Mouse (Mus musculus) right cerebral cortex, postnatal 36 days (tissue): ENCODE measurements around the gene Lamtor3.
"Not testable (repeated sequence)": the region's sequence is repeated elsewhere in the genome, so short reads cannot be mapped to it uniquely, and the experiment has no call there.

Source experiments
- DNase-seq, 2 experiments: peaks; one replicate each; pipeline ENCODE4 v3.0.0; 2022; ENCODE audit warnings: low spot score in 2 of 2, mixed read lengths in 1 of 2

The Lamtor3 gene

DNA sequence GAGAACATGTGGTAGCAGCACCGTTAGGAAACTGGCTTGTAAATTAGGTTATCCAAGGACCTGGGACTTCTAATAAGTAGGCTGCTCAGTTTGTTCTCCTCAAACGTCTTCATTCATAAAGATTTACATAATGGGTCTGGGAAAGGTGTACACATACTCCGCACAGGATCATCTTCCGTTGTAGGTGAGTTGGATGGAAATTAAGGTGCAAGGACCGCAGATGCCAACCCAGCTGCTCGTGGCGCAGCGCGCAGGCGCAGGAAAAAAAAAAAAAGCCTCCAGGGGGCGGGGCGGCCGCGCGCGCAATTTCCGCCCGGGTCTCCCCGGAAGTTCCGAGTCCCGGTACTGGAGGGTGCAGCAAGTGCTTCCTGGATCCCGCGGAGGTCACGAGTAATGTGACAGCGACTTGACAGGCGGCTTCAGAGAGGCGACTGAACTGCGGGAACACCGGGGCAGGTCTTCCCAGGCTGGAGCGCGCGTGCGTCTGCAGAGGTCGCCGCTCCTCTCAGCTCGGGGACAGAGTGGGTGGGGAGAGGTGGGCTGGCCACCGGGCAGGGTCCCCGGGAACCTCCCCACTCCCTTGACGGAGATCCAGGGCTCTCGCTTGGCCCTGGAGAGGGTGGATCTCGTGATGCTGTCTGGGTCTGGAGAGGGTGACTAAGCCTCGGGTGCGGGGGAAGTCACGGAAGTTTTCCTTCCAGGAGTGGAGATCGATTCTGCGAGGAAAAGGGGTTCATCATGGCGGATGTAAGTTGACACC, at the start of gene Lamtor3:
Gene Lamtor3 (plus strand): TSS at position 335 of the 760 bp plus-strand sequence.
- peak; percentile 83 to 86 for DNase-seq

DNA sequence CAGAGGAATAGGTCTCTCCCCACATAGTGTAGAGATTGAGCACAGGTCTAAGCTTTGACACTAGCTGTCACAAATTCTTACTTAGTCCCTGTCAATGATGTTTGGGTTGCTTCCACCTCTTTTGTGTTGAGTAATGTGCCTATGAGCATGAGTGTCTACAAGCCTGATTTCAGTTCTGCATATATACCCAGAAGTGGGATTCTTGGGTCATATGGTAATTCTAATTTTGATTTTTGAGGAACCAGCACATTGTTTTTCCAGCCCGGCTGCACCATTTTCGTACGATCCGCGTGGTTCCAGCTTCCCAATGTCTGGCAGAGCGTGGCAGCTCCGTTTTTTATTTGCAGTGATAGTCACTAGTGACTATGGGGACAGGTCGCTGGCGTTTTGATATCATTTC, 48.9 kb upstream of the Lamtor3 start:
- DNase-seq, result no peak

- no peak for DNase-seq
These were observed 39.0 kb upstream of the Lamtor3 start for GRCm38 (mm10) chr3:137879313-137879712.

DNA sequence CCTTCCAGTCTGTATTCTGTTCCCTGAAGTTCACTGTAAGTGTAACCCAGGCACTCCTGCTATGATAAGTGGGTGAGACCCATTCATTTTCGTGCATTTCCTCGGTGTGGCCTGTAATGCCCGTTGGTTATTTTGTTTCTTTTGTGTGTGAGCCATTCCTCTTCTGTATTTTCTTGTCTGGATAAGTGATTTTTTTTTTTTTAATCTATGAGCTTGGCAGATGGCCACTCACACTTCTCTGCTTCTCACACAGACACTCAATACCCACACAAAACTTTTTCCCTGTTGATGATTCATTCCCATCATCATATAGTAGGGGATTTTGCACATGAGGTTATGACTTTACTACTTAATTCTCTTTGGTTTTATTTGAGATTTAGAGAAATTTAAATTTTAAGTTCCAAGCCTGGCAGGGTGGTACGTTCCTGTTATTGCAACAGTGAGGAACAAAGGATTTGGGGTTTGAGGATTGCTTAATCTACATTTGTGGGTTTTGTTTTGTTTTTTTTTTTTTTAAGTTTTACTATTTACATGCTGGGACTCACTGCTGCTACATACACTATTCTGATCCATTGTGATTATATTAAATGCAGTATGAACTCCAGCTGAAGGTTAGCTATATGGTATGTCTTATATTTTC, 38.1 kb upstream of the Lamtor3 start:
- no peak for DNase-seq

DNA sequence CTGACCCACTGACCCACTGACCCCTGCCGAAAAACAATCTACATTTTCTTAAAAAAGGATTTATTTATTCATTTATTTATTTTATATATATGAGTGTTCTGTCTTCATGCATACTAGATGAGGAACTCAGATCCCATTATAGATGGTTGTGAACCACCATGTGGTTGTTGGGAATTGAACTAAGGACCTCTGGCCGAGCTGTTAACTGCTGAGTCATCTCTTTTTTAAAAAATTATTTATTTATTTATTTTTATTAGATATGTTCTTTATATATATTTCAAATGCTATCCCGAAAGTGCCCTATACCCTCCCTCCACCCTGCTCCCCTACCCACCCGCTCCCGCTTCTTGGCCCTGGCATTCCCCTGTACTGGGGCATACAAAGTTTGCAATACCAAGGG, 37.2 kb upstream of the Lamtor3 start:
- DNase-seq, result no peak

GRCm38 (mm10) chr3:137887961-137888360, 30.3 kb upstream of the Lamtor3 start:
- DNase-seq, result no peak

DNA sequence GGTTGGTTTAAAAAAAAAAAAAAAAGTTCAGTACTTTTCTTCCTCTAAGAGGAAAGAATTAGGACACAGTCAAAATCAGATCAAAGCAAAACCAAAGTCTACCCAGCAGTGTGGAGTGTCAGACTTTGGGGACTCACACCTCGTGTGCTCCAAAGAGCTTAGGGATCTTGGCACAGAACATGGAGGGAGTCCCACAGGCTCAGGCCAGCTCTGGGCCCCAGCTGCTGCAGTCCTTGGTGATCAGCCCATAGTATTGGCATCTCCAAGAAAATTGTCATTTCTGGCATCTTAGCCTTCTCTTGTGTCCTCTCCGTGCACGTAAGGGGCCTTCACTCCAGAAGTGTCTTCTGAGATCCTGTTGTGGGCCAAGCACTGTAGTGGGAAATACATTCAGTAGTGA, 27.2 kb upstream of the Lamtor3 start:
- no peak for DNase-seq

- DNase-seq, result no peak
These were observed 26.2 kb upstream of the Lamtor3 start for GRCm38 (mm10) chr3:137892118-137892517.

- DNase-seq, result no peak
These were observed 24.5 kb upstream of the Lamtor3 start for GRCm38 (mm10) chr3:137893789-137894188.

GRCm38 (mm10) chr3:137895196-137895595, 23.1 kb upstream of the Lamtor3 start:
- no peak for DNase-seq

DNA sequence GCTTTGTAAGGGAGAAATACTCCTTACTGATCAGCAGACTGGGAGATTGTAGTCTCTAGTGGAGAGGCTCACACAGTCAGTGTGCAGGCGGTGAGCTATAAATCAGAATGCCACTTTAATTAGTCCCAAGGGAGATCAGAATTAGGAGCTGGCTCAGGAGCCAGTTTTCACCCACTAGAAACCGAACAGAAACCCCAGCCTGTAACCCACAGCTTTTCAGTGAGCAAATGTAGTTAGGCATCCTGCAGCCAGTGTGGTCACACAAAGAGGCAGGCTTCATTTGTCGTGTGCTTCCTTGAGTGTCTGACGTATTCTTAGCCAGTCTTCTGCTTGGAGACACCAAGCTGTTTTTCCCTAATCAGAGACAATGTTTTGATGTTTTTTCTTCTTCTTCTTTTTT, 21.9 kb upstream of the Lamtor3 start:
- DNase-seq, result no peak

DNA sequence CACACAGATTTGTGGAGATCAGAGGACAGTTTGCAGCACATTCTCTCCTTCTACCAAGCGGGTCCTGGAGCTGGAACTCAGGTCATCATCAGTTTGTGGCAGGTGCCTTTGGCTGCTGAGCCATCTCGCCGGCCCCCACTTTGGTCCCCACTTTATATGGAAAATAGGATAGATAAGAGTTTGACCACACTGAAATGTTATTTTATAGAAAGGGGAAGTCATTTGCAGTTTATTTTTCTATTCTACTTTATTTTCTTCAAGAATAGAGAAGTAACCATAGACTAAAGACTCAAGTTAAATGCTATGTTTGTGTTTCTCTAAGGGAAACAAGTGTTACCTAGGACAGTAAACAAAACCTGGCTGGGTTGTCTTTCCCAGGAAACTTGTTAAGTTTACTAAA, 21.4 kb upstream of the Lamtor3 start:
- DNase-seq, result no peak

GRCm38 (mm10) chr3:137897685-137898084, 20.6 kb upstream of the Lamtor3 start:
- no peak for DNase-seq

DNA sequence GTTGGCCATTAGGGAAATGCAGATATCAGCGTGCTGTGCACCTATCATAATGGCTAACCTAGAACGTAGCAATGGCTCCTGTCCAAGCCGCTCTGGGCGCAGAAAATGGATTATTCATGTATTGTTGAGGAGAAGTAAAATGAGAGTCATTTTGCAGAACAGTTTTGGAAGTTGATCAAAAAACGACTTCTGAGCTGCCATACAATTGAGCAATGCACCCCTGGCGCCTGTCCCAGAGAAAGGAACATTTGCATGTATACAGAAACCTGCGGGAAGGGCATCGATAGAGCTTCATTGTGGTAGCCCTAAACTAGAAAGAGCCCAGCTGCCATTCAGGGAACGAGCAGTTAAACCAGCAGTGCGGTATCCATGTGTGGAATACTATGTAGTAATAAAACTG, 18.2 kb upstream of the Lamtor3 start:
- no peak for DNase-seq

DNA sequence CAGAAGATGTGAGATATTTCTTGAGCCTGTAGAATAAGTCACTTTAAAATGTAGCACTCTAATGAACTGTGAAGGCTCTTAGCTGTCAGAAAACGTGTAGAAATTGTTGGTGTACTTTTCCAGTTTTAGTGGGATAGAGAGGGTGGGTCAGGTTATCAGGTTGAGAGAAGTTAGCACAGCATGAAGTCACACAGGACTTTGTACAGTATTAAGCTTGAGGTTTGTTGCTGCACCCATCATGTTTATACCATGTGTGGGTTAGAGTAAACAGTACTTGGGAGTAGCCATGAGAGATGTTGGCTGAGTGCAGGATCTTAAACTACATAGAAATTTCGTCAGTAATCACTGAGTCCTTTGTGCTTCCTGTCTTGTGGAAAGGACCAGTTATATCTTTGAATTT, 5.2 kb upstream of the Lamtor3 start:
- DNase-seq, result no peak

DNA sequence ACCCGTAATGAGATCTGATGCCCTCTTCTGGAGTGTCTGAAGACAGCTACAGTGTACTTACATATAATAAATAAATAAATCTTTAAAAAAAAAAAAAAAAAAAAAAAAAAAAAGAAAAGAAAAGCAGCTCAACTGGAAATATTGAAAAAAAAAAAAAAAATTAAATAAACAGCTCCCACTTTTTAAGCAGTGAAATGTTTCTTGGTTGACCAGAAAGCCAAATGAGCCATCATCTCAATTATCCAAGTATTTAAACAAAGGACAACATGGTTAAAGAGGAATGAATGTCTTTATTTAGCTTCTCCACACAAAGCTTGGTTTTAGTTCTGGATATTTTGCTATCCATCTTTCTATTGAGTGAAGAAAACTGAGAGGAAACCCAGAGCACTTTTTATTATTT, 3.7 kb upstream of the Lamtor3 start:
- not testable (repeated sequence) for DNase-seq

GRCm38 (mm10) chr3:137917694-137918171, 573 bp upstream of the Lamtor3 start:
- no peak for DNase-seq

GRCm38 (mm10) chr3:137918932-137919311, 616 bp downstream of the Lamtor3 start:
- DNase-seq, result peak in 1 of 2 experiments; percentile 42

DNA sequence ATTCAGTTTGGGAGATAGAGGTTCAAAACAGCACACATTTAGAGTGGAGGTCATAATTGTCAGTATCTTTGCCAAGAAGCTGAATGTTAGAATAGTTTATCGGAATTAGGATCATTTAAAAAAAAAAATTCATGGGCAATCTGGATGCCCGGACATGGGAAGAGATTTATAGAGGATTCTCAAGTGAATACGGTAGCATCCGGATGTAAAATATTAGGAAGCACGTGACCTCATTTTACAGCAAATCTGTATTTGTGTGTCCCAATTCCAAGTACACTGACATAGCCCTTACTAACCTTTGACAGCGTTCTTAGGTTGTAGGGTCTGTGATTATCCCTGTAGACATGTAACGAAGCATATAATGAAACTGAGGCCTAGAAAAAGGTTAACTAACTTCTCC, 1.1 kb downstream of the Lamtor3 start:
- no peak for DNase-seq

GRCm38 (mm10) chr3:137920594-137920993, 2.3 kb downstream of the Lamtor3 start:
- DNase-seq, result no peak

DNA sequence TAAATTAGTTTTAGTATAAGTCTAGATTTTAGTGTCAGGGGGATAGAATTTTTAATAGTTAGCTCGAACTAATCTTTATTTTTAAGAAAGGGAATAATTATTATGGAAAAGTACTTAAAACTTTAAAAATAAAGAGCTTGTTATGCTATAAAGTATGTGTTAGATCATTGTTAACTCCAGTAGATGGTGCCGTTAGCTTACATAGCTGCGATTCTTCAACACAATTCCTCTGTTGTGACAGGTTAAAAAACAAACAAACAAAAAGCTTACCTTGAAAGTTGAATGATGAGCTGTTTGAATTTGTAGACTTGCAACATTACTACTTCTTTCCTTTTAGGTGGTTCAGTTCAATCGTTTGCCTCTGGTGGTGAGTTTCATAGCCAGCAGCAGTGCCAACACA, 8.7 kb downstream of the Lamtor3 start:
- no peak for DNase-seq

GRCm38 (mm10) chr3:137929940-137930339, 11.6 kb downstream of the Lamtor3 start:
- no peak for DNase-seq

DNA sequence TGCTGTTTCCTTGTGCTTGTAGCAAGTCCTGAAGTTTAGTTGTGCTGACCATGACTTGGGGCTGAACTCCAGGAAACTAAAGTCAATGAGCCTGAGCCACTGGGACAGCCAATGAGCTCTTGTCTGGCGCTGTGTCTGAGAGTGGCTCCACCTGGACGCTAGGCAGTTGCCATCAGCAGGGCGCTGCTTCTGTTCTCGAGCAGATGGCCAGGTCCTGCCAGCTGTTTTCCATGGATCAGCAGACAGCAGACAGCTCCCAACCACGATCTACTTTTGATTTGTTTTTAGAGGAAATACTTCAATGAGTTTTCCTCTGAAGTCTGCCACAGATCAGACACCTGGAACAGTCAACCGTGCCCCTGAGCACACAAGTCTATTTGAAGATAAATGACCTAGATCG, 14.4 kb downstream of the Lamtor3 start:
- no peak for DNase-seq
